Mouse (Mus musculus): ENCODE results near the gene AI661453.
"Not testable (repeated sequence)": the region's sequence is repeated elsewhere in the genome, so short reads cannot be mapped to it uniquely, and the experiment has no call there.

AI661453 gene

GRCm38 (mm10) chr17:47408558-47408898 is 27.9 kb upstream of the AI661453 start:
- H3K9me3 ChIP-seq (ENCODE audit: low read length), result no peaks in the 10 kb centered on the region
- no peak overlapping the region for H3K4me3 ChIP-seq (replicated peaks; ENCODE audit: low read length)
- no peaks in the 10 kb centered on the region for H3K36me3 ChIP-seq (ENCODE audit: insufficient read depth, low read length)
- H3K27me3 ChIP-seq (ENCODE audit: insufficient read depth, low read length), result peaks cover 52% of the 10 kb centered on the region
- TF ChIP-seq CTCF (conservative IDR thresholded peaks at IDR 0.05; ENCODE audit: low read length) (peak; percentile 93), POU5F1 (IDR thresholded peaks at IDR 0.05; ENCODE audit: borderline replicate concordance, low read length) (no peak)
- peaks cover 13% of the 10 kb centered on the region; the same call in 1 of the 2 replicates for H3K4me1 ChIP-seq (replicated peaks; ENCODE audit: low read depth, low read length)

GRCm38 (mm10) chr17:47409897-47410861 is 26.2 kb upstream of the AI661453 start:
- not testable (repeated sequence) for H3K9me3 ChIP-seq (ENCODE audit: low read length); H3K36me3 ChIP-seq (ENCODE audit: insufficient read depth, low read length)
- Histone ChIP-seq H3K4me1 (replicated peaks; ENCODE audit: low read depth, low read length) (peaks cover 16% of the 10 kb centered on the region; the same call in 1 of the 2 replicates), H3K4me3 (replicated peaks; ENCODE audit: low read length) (peak overlapping the region; percentile 45), H3K27me3 (ENCODE audit: insufficient read depth, low read length) (peaks cover 61% of the 10 kb centered on the region)

- H3K9me3 ChIP-seq (ENCODE audit: low read length), result no peaks in the 10 kb centered on the region
- peaks cover 7% of the 10 kb centered on the region for H3K27me3 ChIP-seq (ENCODE audit: insufficient read depth, low read length)
- no peak overlapping the region for H3K4me3 ChIP-seq (replicated peaks; ENCODE audit: low read length)
- H3K4me1 ChIP-seq (replicated peaks; ENCODE audit: low read depth, low read length), result peaks cover 19% of the 10 kb centered on the region
- TF ChIP-seq NANOG (IDR thresholded peaks at IDR 0.05; ENCODE audit: borderline replicate concordance, low read length), result no peak
- no peak for TF ChIP-seq CTCF (conservative IDR thresholded peaks at IDR 0.05; ENCODE audit: low read length)
- TF ChIP-seq POU5F1 (IDR thresholded peaks at IDR 0.05; ENCODE audit: borderline replicate concordance, low read length), result no peak
- no peaks in the 10 kb centered on the region for H3K36me3 ChIP-seq (ENCODE audit: insufficient read depth, low read length)
Observed at GRCm38 (mm10) chr17:47420195-47420594, 16.2 kb upstream of the AI661453 start.

GRCm38 (mm10) chr17:47421566-47421965 is 14.8 kb upstream of the AI661453 start:
- peaks cover 28% of the 10 kb centered on the region for H3K4me1 ChIP-seq (replicated peaks; ENCODE audit: low read depth, low read length)
- no peaks in the 10 kb centered on the region for H3K36me3 ChIP-seq (ENCODE audit: insufficient read depth, low read length)
- no peaks in the 10 kb centered on the region for H3K27me3 ChIP-seq (ENCODE audit: insufficient read depth, low read length)
- H3K9me3 ChIP-seq (ENCODE audit: low read length), result no peaks in the 10 kb centered on the region
- TF ChIP-seq CTCF (conservative IDR thresholded peaks at IDR 0.05; ENCODE audit: low read length), result no peak
- TF ChIP-seq NANOG (IDR thresholded peaks at IDR 0.05; ENCODE audit: borderline replicate concordance, low read length), result no peak
- TF ChIP-seq POU5F1 (IDR thresholded peaks at IDR 0.05; ENCODE audit: borderline replicate concordance, low read length), result no peak
- H3K4me3 ChIP-seq (replicated peaks; ENCODE audit: low read length), result no peak overlapping the region

- H3K4me1 ChIP-seq (replicated peaks; ENCODE audit: low read depth, low read length), result peaks cover 28% of the 10 kb centered on the region
- H3K9me3 ChIP-seq (ENCODE audit: low read length); H3K4me3 ChIP-seq (replicated peaks; ENCODE audit: low read length); H3K36me3 ChIP-seq (ENCODE audit: insufficient read depth, low read length); H3K27me3 ChIP-seq (ENCODE audit: insufficient read depth, low read length): not testable (repeated sequence)
Observed at GRCm38 (mm10) chr17:47422616-47423015, 13.8 kb upstream of the AI661453 start.

- TF ChIP-seq POU5F1 (IDR thresholded peaks at IDR 0.05; ENCODE audit: borderline replicate concordance, low read length), result no peak
- TF ChIP-seq CTCF (conservative IDR thresholded peaks at IDR 0.05; ENCODE audit: low read length), result no peak
- no peak for TF ChIP-seq NANOG (IDR thresholded peaks at IDR 0.05; ENCODE audit: borderline replicate concordance, low read length)
- Histone ChIP-seq H3K27me3 (ENCODE audit: insufficient read depth, low read length) (no peaks in the 10 kb centered on the region), H3K4me3 (replicated peaks; ENCODE audit: low read length) (no peak overlapping the region), H3K4me1 (replicated peaks; ENCODE audit: low read depth, low read length) (peaks cover 43% of the 10 kb centered on the region), H3K36me3 (ENCODE audit: insufficient read depth, low read length) (no peaks in the 10 kb centered on the region), H3K9me3 (ENCODE audit: low read length) (no peaks in the 10 kb centered on the region)
Observed at GRCm38 (mm10) chr17:47424186-47424585, 12.2 kb upstream of the AI661453 start.

- H3K27me3 ChIP-seq (ENCODE audit: insufficient read depth, low read length), result no peaks in the 10 kb centered on the region
- no peaks in the 10 kb centered on the region for H3K9me3 ChIP-seq (ENCODE audit: low read length)
- no peaks in the 10 kb centered on the region for H3K36me3 ChIP-seq (ENCODE audit: insufficient read depth, low read length)
- peaks cover 25% of the 10 kb centered on the region for H3K4me1 ChIP-seq (replicated peaks; ENCODE audit: low read depth, low read length)
- TF ChIP-seq POU5F1 (IDR thresholded peaks at IDR 0.05; ENCODE audit: borderline replicate concordance, low read length) (no peak), CTCF (conservative IDR thresholded peaks at IDR 0.05; ENCODE audit: low read length) (no peak), NANOG (IDR thresholded peaks at IDR 0.05; ENCODE audit: borderline replicate concordance, low read length) (no peak)
- H3K4me3 ChIP-seq (replicated peaks; ENCODE audit: low read length), result no peak overlapping the region
Observed at GRCm38 (mm10) chr17:47427316-47427715, 9.1 kb upstream of the AI661453 start.

GRCm38 (mm10) chr17:47428831-47429304 is 7.5 kb upstream of the AI661453 start:
- H3K36me3 ChIP-seq (ENCODE audit: insufficient read depth, low read length), result no peaks in the 10 kb centered on the region
- H3K9me3 ChIP-seq (ENCODE audit: low read length), result no peaks in the 10 kb centered on the region
- no peak for TF ChIP-seq NANOG (IDR thresholded peaks at IDR 0.05; ENCODE audit: borderline replicate concordance, low read length)
- no peak for TF ChIP-seq POU5F1 (IDR thresholded peaks at IDR 0.05; ENCODE audit: borderline replicate concordance, low read length)
- TF ChIP-seq CTCF (conservative IDR thresholded peaks at IDR 0.05; ENCODE audit: low read length), result no peak
- H3K4me3 ChIP-seq (replicated peaks; ENCODE audit: low read length), result no peak overlapping the region
- peaks cover 25% of the 10 kb centered on the region for H3K4me1 ChIP-seq (replicated peaks; ENCODE audit: low read depth, low read length)
- H3K27me3 ChIP-seq (ENCODE audit: insufficient read depth, low read length), result no peaks in the 10 kb centered on the region

GRCm38 (mm10) chr17:47430815-47431214 is 5.6 kb upstream of the AI661453 start:
- Histone ChIP-seq H3K4me1 (replicated peaks; ENCODE audit: low read depth, low read length) (peaks cover 19% of the 10 kb centered on the region), H3K36me3 (ENCODE audit: insufficient read depth, low read length) (no peaks in the 10 kb centered on the region), H3K4me3 (replicated peaks; ENCODE audit: low read length) (no peak overlapping the region), H3K27me3 (ENCODE audit: insufficient read depth, low read length) (no peaks in the 10 kb centered on the region), H3K9me3 (ENCODE audit: low read length) (no peaks in the 10 kb centered on the region)
- TF ChIP-seq CTCF (conservative IDR thresholded peaks at IDR 0.05; ENCODE audit: low read length), result 0 out of 2 replicates have a peak, but pooled peaks have one; percentile 18
- TF ChIP-seq NANOG (IDR thresholded peaks at IDR 0.05; ENCODE audit: borderline replicate concordance, low read length), result no peak
- no peak for TF ChIP-seq POU5F1 (IDR thresholded peaks at IDR 0.05; ENCODE audit: borderline replicate concordance, low read length)
